Mouse (Mus musculus): ENCODE measurements at regions not wholly inside any gene's neighbourhood (a gene's known extent, or its start where the extent isn't known, plus 50 kb on each side); places are given as distances from the start of the nearest gene placed in this dataset.

DNA sequence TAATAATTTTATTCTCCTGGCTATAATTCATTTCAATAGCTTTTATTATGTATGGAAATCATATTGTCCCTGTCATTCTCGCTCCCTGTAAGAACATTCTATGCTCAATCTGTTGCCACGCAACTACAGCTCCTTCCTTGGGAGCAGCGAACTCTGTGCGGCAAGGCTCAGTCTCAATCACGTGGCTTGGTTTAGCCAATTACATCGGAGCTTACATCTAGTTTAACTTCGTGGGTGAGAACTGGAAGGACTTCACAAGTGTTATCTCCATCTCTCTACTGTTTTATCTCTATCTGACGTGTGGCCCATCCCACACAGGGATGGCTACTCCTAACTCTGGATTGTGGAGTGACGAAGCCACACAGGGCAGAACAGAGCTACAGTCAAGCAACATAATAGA is 231.4 kb downstream of the Lmo4 start:
- TF ChIP-seq CTCF (IDR thresholded peaks at IDR 0.05; ENCODE audit: low read depth, low read length) (no peak), POLR2A (IDR thresholded peaks at IDR 0.05; ENCODE audit: extremely low read depth, insufficient read depth, low read length) (no peak)

All from liver, adult 2 months (tissue).